Mouse (Mus musculus): Measurements from ENCODE around the gene Flcn.

Flcn gene

DNA sequence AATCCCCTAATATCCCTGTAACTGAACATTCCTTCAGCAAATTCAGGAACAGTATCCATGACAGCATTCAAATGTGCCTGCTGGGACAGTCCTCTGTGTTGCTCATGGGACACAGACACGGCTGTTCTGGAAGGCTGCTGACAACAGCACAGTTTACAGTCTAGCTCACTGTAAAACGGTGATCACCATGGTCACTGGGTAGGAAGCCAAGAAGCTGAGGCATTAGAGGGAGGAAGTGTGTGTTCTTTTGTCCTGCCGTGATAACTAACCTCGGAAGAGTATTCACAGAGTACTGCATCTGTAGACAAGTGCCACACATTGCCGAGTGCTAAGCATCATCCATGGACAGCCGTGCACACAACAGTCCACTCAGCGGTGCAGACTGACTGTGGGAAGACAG is 39.1 kb downstream of the Flcn start:
- no peak for DNase-seq (ENCODE audit: low read depth, low spot score)

DNA sequence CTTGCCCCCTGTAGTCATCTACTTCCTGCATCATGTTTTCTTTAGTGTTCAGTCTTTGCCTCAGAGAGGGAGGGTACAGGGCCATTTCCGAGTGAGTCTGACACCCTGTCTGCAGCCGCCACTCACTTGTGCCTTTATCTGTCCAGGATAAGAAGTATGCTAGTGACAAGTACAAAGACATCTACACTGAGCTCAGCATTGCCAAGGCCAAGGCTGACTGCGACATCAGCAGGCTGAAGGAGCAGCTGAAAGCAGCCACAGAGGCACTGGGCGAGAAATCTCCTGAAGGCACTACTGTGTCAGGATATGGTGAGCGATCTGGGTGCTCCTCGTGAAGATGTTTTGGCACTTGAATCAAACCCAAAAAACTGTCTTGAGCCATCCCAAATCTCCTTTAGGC is 40.1 kb downstream of the Flcn start:
- DNase-seq (ENCODE audit: low read depth, low spot score), result no peak

- DNase-seq (ENCODE audit: low read depth, low spot score), result no peak
These were observed 40.5 kb downstream of the Flcn start for GRCm38 (mm10) chr11:59769307-59769706.

- no peak for DNase-seq (ENCODE audit: low read depth, low spot score)
These were observed 49.0 kb downstream of the Flcn start for GRCm38 (mm10) chr11:59760796-59761195.

DNA sequence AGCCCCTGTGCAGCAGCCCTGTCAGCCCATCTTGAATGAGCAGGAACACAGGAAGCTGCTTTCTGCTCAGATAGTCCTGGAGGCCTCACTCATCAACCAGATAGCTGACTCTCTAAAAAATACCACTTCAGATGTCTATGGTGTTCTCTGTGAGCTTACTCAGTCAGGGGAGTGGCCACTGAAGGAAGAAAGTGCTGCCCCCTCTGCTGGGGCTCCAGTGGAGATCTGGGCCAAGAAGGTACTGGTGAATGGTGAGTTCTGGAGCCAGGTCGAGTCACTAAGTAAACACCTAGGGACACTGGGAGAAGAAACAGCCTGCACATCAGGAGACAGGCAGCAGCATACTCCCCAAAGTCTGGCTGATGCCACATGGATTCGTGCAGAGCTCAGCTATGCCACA is 50.2 kb downstream of the Flcn start:
- DNase-seq (ENCODE audit: low read depth, low spot score), result no peak

- no peak for DNase-seq (ENCODE audit: low read depth, low spot score)
These were observed 50.6 kb downstream of the Flcn start for GRCm38 (mm10) chr11:59759178-59759577.

DNA sequence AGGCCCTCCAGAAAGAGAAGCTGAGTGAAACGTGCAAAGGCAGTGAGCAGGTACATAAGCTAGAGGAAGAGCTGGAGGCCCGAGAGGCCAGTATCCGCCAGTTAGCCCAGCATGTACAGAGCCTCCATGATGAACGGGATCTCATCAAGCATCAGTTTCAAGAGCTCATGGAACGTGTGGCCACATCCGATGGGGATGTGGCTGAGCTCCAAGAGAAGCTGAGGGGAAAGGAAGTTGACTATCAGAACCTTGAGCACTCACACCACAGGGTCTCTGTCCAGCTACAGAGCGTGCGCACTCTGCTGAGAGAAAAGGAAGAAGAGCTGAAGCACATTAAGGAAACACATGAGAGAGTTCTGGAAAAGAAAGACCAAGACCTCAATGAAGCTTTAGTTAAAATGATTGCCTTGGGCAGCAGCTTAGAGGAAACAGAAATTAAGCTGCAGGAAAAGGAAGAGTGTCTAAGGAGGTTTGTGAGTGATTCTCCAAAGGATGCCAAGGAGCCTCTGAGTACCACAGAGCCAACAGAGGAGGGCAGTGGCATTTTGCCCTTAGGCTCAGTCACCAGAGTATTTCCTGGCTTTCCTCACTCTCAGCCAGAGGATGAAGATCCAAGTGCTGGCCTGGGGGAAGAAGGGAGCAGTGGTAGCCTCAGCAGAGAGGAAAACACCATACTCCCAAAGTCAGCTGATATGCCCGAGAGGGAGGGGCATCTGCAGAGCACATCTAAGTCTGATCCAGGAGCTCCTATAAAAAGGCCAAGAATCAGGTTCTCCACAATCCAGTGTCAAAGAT is 51.4 kb downstream of the Flcn start:
- no peak for DNase-seq (ENCODE audit: low read depth, low spot score)

GRCm38 (mm10) chr11:59756351-59756750 is 53.5 kb downstream of the Flcn start:
- no peak for DNase-seq (ENCODE audit: low read depth, low spot score)

GRCm38 (mm10) chr11:59754504-59754903 is 55.3 kb downstream of the Flcn start:
- no peak for DNase-seq (ENCODE audit: low read depth, low spot score)

GRCm38 (mm10) chr11:59749050-59749449 is 60.8 kb downstream of the Flcn start:
- no peak for DNase-seq (ENCODE audit: low read depth, low spot score)

DNA sequence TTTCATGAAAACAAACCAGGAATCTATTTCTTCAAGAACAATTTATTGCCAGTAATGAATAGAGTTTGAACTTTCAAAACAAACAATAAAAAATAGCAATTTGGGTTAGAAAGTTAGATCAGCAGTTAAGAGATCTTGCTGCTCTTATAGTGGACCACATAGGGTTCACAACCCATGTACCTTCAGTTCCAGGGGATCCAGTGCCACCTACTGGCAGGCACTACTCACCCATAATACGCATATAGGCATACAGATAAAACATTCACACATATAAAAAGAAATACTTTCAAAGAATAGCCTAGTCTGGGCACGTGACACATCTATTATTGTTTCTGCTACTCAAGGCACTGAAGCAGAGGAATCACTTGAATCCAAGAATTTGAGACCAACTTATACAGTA is 63.2 kb downstream of the Flcn start:
- DNase-seq (ENCODE audit: low read depth, low spot score), result peak; percentile 24

- no peak for DNase-seq (ENCODE audit: low read depth, low spot score)
These were observed 64.0 kb downstream of the Flcn start for GRCm38 (mm10) chr11:59745851-59746250.

DNA sequence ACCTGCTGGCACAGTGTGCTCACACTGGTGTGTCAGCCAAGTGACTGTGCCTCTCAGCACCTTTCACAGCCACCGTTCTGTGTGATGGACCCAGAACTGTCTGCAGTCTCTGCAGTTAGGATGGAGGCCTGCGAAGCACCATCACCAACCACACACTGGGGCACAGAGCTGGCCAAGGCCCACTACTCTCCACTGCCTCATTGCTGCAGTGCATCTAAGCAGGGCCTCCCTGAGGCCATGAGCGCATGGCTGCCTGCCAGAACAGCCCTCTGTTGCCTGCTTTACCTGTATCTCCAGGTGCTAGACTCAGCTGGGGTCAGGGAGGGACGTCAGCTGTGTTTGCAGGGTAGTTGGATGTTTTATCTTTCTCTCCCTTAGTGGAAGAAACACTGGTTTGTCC is 65.4 kb downstream of the Flcn start:
- DNase-seq (ENCODE audit: low read depth, low spot score), result no peak

DNA sequence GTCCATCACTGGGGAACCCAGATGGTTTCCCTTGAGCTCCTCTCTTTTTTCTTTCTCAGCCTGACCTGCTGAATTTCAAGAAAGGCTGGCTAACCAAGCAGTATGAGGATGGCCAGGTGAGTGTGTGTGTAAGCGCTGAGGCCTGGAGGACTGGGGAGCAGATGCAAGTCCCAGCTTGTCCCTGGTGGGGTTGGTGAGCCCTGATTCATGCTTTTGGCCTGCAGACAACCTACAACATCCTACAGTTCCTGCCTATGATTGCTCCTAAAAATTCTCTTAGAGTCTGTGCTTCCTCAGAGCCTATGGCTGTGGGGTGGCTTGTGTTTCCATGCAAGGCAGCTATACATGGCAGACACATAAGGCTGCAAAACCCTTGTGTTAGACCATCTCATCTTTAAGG is 66.1 kb downstream of the Flcn start:
- no peak for DNase-seq (ENCODE audit: low read depth, low spot score)

DNA sequence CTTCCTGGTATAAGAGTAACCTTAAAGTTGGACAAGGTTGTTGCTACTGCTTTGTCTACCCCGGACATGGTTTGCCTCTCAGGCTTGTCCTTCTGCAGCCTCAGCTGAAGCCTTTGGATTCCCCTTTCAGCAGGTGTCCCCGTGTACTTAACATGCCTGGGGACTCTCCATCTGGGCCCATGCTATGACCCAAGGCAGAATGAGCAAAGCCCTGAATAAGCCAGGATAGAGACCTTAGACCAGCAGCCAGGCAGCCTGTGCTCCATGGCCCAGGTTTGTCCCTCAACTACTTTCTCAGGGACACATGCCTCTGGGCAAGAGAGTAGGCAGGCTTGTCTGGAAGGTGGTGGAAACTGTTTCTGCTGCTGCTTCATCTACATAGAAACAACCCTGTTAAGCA is 66.5 kb downstream of the Flcn start:
- no peak for DNase-seq (ENCODE audit: low read depth, low spot score)

- no peak for DNase-seq (ENCODE audit: low read depth, low spot score)
These were observed 67.9 kb downstream of the Flcn start for GRCm38 (mm10) chr11:59741915-59742314.
